Mouse (Mus musculus) adrenal gland, adult 8-10 months (tissue): ENCODE results near the gene Myadml2. TPM values are rescaled to one million over a fixed set of nuclear protein-coding genes. Genes with fewer than 3 reads are reported as not detected.

Experiments used
- DNase-seq: peaks from one replicate; pipeline ENCODE4 v3.0.0; 2022
- microRNA-seq, 2 experiments: library from miRNA; unstranded; fragments of <30 nt; microRNA quantifications; one replicate each; pipeline ENCODE4 v1.2.0; 2022
- total RNA-seq, 4 experiments: library from RNA; stranded (reverse); gene quantifications; 2 replicates each; pipeline ENCODE4 v1.2.4; 2022

The Myadml2 gene
- total RNA-seq, 4 experiments from 2014 or later = 0.65 to 1.2 (median 0.81) TPM; not detected in 1

DNA sequence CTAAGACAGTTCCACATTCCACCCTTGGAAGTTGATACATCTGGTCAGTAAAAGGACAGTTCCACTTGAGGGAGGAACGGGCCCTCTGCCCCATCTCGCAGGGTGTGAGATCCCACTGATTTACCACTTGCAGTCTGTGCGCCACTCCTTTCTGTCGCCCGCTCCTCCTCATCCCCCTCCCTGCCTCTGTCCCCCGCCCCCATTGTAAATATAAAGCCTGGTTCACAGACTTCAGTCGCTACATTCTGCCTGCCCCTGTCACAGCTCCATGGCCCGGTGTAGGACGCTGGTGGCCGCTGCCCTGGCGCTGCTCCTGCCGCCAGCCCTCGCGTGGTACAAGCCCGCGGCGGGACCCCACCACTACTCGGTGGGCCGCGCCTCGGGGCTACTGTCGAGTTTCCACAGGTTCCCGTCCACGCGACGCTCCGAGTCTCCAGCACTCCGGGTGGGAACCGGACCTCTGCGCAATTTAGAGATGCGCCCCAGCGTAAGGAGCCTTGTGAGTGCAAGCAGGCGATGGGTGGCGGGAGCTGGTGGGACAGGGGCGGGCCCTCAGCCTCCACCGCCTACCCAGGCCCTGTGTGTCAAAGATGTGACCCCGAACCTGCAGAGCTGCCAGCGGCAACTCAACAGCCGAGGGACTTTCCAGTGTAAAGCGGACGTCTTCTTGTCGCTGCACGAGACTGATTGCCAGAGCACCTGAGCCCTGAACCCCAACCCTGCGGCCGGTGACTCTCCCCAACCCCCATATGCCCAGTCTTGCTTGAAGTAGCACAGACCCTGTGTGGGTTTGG is 39.5 kb downstream of the Myadml2 start, which contains the start of gene Npb:
Gene Npb (plus strand): TSS at position 237 of the 794 bp plus-strand sequence.
- no peak for DNase-seq

DNA sequence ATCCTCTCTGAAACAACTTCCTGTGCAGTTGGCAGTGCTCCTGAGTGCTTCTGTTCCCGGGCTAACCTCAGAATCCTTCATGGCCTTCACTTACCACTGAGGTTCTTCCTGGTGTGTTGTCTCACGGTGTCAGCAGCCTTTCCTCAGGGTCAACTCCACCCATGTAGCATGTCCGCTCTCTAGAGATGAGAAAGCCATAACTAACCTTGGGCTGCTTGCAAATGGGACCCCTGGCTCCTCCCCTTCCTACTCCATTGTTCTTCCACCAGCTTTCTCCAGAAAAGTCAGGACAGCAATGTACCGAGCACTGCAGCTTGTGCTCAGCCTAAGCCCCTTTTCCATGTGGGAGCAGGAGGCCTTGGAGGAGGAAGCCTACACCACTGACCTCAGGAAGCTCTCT is 41.2 kb downstream of the Myadml2 start:
- DNase-seq = no peak

DNA sequence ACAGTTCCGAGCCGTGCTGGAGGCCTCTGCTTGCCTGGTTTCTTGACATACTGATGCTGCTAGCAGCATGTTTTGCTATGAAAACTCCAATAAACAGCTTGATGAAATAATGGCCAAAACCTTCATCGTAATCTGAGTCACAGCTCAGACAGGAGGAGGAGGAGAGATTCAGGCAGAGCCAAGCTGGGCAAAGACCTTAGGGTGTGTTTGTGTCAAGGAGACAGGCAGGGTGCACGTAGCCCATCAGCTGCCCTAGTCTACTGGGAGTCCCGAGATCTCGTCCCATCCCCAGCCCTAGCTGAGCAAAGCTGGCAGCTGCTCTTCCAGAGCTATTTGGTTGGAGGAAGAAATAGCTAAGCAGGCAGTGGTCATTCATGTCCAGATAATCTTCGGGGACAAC is 42.3 kb downstream of the Myadml2 start:
- DNase-seq = no peak

DNA sequence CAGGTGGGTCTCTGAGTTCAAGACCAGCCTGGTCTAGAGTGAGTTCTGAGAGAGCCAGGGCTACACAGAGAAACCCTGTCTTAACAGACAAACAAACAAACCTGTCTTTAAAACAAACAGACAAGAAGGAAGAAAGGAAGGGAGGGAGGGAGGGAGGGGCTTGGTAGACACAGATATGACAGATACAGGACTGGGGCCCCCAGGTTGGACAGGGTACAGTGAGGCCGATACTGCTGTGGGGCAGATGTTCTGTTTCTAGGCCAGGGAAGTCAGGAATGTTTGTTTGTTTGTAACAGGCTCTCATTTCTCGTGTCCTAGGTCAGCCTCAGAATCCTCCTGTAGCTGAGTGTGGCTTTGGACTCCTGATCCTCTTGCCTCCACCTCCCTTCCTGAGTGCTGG is 44.4 kb downstream of the Myadml2 start:
- DNase-seq = no peak

DNA sequence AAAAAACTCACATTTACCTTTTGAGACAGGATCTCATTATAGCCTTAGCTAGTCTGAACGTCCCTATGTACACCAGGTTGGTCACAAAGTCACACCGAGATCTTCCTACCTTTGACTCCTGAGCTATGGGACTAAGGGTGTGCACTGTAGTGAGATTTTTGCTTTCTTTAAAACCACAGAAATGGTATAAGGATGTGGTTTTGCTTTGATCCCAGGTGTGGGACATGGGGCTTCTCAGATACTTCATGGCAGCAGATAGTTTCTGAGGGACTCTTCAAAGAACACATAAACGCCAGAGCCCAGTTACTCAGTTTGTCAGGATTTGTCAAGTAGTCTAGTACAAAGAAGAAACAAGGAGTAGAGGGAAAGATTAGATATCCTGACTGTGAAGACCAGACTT is 47.2 kb downstream of the Myadml2 start:
- no peak for DNase-seq

DNA sequence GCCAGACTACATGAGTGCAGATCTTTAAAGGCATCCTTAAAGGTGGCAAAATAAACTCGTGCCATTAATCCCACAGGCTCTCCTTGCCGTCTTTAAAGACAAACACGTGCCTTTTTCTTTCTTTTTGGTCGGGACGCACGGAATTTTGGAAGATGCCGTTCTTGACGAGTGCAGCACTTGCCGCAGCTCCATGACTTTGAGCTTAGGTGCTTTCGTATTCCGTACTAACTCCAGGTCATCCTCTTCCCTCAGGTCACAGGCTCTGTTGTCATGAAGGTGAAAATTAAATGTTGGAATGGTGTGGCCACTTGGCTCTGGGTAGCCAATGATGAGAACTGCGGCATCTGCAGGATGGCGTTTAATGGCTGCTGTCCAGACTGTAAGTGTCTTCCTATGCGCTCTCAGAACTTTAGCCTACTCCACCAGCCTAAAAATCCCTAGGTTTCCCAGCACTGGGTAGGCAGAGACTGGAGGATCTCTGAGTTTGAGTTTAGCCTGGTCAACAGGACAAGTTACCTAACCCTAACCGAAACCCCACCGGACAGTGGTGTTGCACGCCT is 48.9 kb downstream of the Myadml2 start:
- no peak for DNase-seq

DNA sequence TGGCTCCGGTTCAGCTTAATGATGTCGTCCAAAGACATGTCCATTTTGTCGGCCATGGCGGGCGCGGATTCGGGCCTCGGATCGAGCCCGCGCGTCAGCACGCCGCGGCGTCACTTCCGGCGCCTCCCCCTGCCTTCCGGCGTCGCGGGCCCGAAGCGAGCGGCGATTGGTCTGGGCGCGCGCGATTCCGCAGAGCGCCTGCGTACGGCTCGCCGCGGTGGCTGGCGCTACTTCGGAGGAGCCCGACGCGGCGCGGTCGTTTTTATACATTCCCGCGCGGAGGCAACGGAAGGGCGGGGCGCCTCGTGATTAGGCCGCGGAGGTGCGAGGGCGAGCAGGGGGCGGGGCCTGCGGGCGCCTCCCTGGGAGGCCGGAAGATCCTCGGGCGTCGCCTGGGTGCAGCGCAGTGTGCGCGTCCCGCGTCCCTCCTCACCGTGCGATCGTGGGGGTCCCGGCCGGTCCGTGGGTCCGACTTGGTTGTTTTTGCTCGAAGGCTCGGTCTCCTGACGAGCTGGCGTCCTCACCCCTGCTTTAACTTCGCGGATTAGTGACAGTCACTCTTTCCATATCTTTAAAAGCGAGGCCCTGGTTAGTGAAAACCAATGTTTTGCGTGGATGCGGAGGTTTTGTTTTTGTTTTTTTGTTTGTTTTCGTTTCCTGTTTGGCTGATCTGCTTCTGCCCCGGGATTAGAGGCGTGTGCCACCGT is 49.5 kb downstream of the Myadml2 start, which contains the start of the genes Alyref and Anapc11:
Gene Alyref (minus strand): TSS at position 83 of the 707 bp plus-strand sequence.
Gene Anapc11 (plus strand): TSS at position 139 of the 707 bp plus-strand sequence.
- peak; percentile 89 for DNase-seq

DNA sequence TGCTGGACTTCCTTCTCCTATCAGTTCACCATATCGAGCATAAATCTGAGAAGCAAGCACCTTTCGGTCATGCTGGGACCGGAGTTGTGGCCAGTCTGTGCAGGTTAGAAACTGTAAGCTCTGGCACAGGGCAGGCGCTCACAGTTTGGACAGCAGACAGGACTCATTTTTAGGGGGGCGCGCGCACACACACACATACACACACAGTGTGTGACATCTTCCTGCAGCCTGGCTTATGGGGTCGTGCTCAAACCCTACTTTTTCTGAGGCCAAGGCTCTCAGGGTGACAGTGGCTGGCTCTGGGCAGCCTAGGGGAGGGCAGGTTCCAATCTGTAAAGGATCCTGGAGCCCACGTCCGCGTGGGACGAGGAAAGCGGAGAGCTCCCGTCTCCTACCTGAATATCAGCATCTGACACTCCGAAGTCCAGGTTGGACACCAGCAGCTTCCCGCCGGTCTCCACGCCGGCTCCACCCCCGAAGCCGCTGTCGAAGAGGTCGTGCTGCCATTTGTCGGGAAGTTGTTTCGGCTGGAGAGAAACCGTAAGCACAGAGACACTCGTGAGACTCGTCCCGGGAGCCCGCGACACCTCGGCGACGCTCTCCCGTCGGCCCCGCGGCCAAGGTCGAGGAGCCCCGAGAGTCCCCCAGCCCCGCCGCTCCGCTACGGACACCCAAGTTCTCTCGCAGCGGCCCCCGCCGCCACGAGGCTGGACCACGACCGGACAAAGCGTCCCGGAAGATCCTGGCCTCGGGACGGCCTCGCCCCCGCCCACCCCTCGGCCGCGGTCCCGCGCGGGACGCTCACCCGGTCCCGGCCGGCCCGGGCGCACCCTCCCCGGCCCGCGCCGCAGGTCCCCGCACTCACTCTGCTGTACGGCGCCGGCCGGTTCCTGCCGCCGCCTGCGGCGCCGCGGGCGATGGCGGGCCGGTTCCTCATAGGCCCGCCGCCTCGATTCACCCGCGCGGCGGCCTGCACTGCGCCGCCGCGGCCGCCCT is 50.4 kb downstream of the Myadml2 start:
- DNase-seq = no peak

Small RNA genes within 50 kb of the gene (microRNA-seq; reads per million reads assigned to microRNA genes)
- gene Mir6936 = 0 to 0.50 reads per million in 2 experiments

Other genes with a start within 250 kb of the Myadml2 start
- 100 to 1,000 TPM in 2 of 4 experiments, 10 to 100 TPM in 2; 89.1 to 108 (median 99.5) TPM for gene Nploc4, start 210.4 kb downstream of the Myadml2 start, total RNA-seq
- 1 to 10 TPM in 2 of 4 experiments, not detected in 2; 2.8 to 6.6 TPM for gene Tspan10, start 205.5 kb downstream of the Myadml2 start, total RNA-seq
- under 1 TPM; 0.16 to 0.49 (median 0.33) TPM for gene Pde6g, start 194.7 kb downstream of the Myadml2 start, total RNA-seq
- gene Oxld1, start 190.1 kb downstream of the Myadml2 start, total RNA-seq = 10 to 100 TPM; 25.6 to 34.1 (median 32.2) TPM
- 10 to 100 TPM; 24.2 to 33.4 (median 29.4) TPM for gene Ccdc137, start 190.0 kb downstream of the Myadml2 start, total RNA-seq
- gene Arl16, start 180.6 kb downstream of the Myadml2 start, total RNA-seq = 10 to 100 TPM; 22.8 to 38.7 (median 29.5) TPM
- 10 to 100 TPM; 77.6 to 95.8 (median 90.1) TPM for gene Mrpl12, start 163.5 kb downstream of the Myadml2 start, total RNA-seq
- 100 to 1,000 TPM; 121 to 174 (median 163) TPM for gene Slc25a10, start 156.3 kb downstream of the Myadml2 start, total RNA-seq
- gene Gcgr, start 117.5 kb downstream of the Myadml2 start, total RNA-seq = 1 to 10 TPM in 3 of 4 experiments, under 1 TPM in 1; 0.87 to 4.0 (median 2.3) TPM
- 10 to 100 TPM; 62.9 to 67.8 (median 65.3) TPM for gene Mcrip1, start 98.4 kb downstream of the Myadml2 start, total RNA-seq
- 1 to 10 TPM in 3 of 4 experiments, under 1 TPM in 1; 0.78 to 2.8 (median 1.2) TPM for gene Ppp1r27, start 97.0 kb downstream of the Myadml2 start, total RNA-seq
- 100 to 1,000 TPM; 439 to 580 (median 550) TPM for gene P4hb, start 74.9 kb downstream of the Myadml2 start, total RNA-seq
- 100 to 1,000 TPM; 356 to 389 (median 365) TPM for gene Arhgdia, start 66.5 kb downstream of the Myadml2 start, total RNA-seq
- gene Alyref, start 49.8 kb downstream of the Myadml2 start, total RNA-seq = 100 to 1,000 TPM in 1 of 4 experiments, 10 to 100 TPM in 3; 52.1 to 102 (median 72.7) TPM
- 100 to 1,000 TPM in 2 of 4 experiments, 10 to 100 TPM in 2; 90.3 to 112 (median 98.6) TPM for gene Anapc11, start 49.7 kb downstream of the Myadml2 start, total RNA-seq
- gene Npb, start 39.7 kb downstream of the Myadml2 start, total RNA-seq = 1 to 10 TPM in 2 of 4 experiments, not detected in 2; 1.3 to 2.1 TPM
- 100 to 1,000 TPM; 201 to 310 (median 259) TPM for gene Pcyt2, start 30.2 kb downstream of the Myadml2 start, total RNA-seq
- gene Sirt7, start 22.9 kb downstream of the Myadml2 start, total RNA-seq = 10 to 100 TPM; 61.1 to 97.1 (median 75.7) TPM
- gene Mafg, start 14.6 kb downstream of the Myadml2 start, total RNA-seq = 10 to 100 TPM; 53.2 to 74.4 (median 69.7) TPM
- gene Pycr1, start 4.4 kb downstream of the Myadml2 start, total RNA-seq = 1 to 10 TPM in 3 of 4 experiments, under 1 TPM in 1; 0.73 to 2.0 (median 1.3) TPM
- 1 to 10 TPM; 5.1 to 9.0 (median 7.2) TPM for gene Notum, start 13.0 kb upstream of the Myadml2 start, total RNA-seq
- 100 to 1,000 TPM; 101 to 108 (median 106) TPM for gene Aspscr1, start 24.8 kb upstream of the Myadml2 start, total RNA-seq
- gene Cenpx, start 65.6 kb upstream of the Myadml2 start, total RNA-seq = 10 to 100 TPM; 49.3 to 61.7 (median 55.7) TPM
- gene Lrrc45, start 65.8 kb upstream of the Myadml2 start, total RNA-seq = 10 to 100 TPM; 26.1 to 57.9 (median 42.3) TPM
- 10 to 100 TPM; 11.1 to 23.9 (median 15.9) TPM for gene Rac3, start 73.3 kb upstream of the Myadml2 start, total RNA-seq
- gene Dcxr, start 79.1 kb upstream of the Myadml2 start, total RNA-seq = 100 to 1,000 TPM in 2 of 4 experiments, 10 to 100 TPM in 2; 41.6 to 142 (median 76.2) TPM
- gene Cbr2, start 84.0 kb upstream of the Myadml2 start, total RNA-seq = 10 to 100 TPM in 1 of 4 experiments, 1 to 10 TPM in 3; 4.8 to 11.4 (median 6.5) TPM
- gene Hmga1b, start 114.6 kb upstream of the Myadml2 start, total RNA-seq = 10 to 100 TPM in 3 of 4 experiments, 1 to 10 TPM in 1; 9.3 to 13.1 (median 11.6) TPM
- 10 to 100 TPM; 17.3 to 21.4 (median 20.5) TPM for gene Rfng, start 136.0 kb upstream of the Myadml2 start, total RNA-seq
- 100 to 1,000 TPM; 138 to 150 (median 147) TPM for gene Gps1, start 136.1 kb upstream of the Myadml2 start, total RNA-seq
- gene Dus1l, start 148.2 kb upstream of the Myadml2 start, total RNA-seq = 10 to 100 TPM; 62.8 to 71.6 (median 70.5) TPM
- gene Fasn, start 176.4 kb upstream of the Myadml2 start, total RNA-seq = 1,000 to 10,000 TPM in 1 of 4 experiments, 100 to 1,000 TPM in 3; 300 to 1,377 (median 701) TPM